Mouse (Mus musculus): Measurements from ENCODE around the gene Slc5a6.

Slc5a6 gene
- long read RNA-seq, experiment 1, partial matches to known transcripts, result 2 of 8 reads
- long read RNA-seq, experiment 1, other reads (novel, unspliced or antisense), result 3 of 8 reads
- long read RNA-seq, experiment 2, partial matches to known transcripts, result 4 of 15 reads
- long read RNA-seq, experiment 2, other reads (novel, unspliced or antisense), result 7 of 15 reads

GRCm38 (mm10) chr5:31048763-31049641, at the start of gene Slc5a6:
TSS of gene Slc5a6 (minus strand) at chr5:31048924.
- intact Hi-C loops (cut with DNase I), result no loop called here

GRCm38 (mm10) chr5:31095711-31096480, 47.2 kb upstream of the Slc5a6 start:
- intact Hi-C loops (cut with DNase I), result no loop called here

- intact Hi-C loops (cut with DNase I), result no loop called here
These were observed 46.3 kb upstream of the Slc5a6 start for GRCm38 (mm10) chr5:31094799-31095691.

- intact Hi-C loops (cut with DNase I), result no loop called here
These were observed 45.5 kb upstream of the Slc5a6 start for GRCm38 (mm10) chr5:31094100-31094798.

- intact Hi-C loops (cut with DNase I), result no loop called here
These were observed 44.7 kb upstream of the Slc5a6 start for GRCm38 (mm10) chr5:31093151-31094041.

GRCm38 (mm10) chr5:31092231-31092975, 43.7 kb upstream of the Slc5a6 start:
- intact Hi-C loops (cut with DNase I), result no loop called here

- intact Hi-C loops (cut with DNase I), result no loop called here
These were observed 38.4 kb upstream of the Slc5a6 start for GRCm38 (mm10) chr5:31087131-31087530.

- intact Hi-C loops (cut with DNase I), result no loop called here
These were observed 37.9 kb upstream of the Slc5a6 start for GRCm38 (mm10) chr5:31086606-31087005.

GRCm38 (mm10) chr5:31083949-31084348, 35.2 kb upstream of the Slc5a6 start:
- intact Hi-C loops (cut with DNase I), result no loop called here

GRCm38 (mm10) chr5:31082935-31083625, 34.4 kb upstream of the Slc5a6 start:
- intact Hi-C loops (cut with DNase I), result no loop called here

- intact Hi-C loops (cut with DNase I), result no loop called here
These were observed 33.6 kb upstream of the Slc5a6 start for GRCm38 (mm10) chr5:31082355-31082754.

GRCm38 (mm10) chr5:31081386-31081785, 32.7 kb upstream of the Slc5a6 start:
- intact Hi-C loops (cut with DNase I), result no loop called here

GRCm38 (mm10) chr5:31080795-31081164, 32.1 kb upstream of the Slc5a6 start:
- intact Hi-C loops (cut with DNase I), result no loop called here

- intact Hi-C loops (cut with DNase I), result no loop called here
These were observed 31.5 kb upstream of the Slc5a6 start for GRCm38 (mm10) chr5:31080059-31080794.

GRCm38 (mm10) chr5:31076346-31076745, 27.6 kb upstream of the Slc5a6 start:
- intact Hi-C loops (cut with DNase I), result no loop called here

GRCm38 (mm10) chr5:31073176-31073575, 24.5 kb upstream of the Slc5a6 start:
- intact Hi-C loops (cut with DNase I), result no loop called here

GRCm38 (mm10) chr5:31071821-31072220, 23.1 kb upstream of the Slc5a6 start:
- intact Hi-C loops (cut with DNase I), result no loop called here
